Mouse (Mus musculus): Measurements from ENCODE around the gene Ankub1.

Gene Ankub1

GRCm38 (mm10) chr3:57692719-57693118 lies at the start of gene Ankub1:
Ankub1 (minus strand) TSS chr3:57692799.
- no peak for DNase-seq (ENCODE audit: low read depth, low spot score)

GRCm38 (mm10) chr3:57739830-57740229 lies 47.2 kb upstream of the Ankub1 start:
- no peak for DNase-seq (ENCODE audit: low read depth, low spot score)

GRCm38 (mm10) chr3:57736419-57737095 lies 44.0 kb upstream of the Ankub1 start:
- peak; percentile 33 for DNase-seq (ENCODE audit: low read depth, low spot score)

DNA sequence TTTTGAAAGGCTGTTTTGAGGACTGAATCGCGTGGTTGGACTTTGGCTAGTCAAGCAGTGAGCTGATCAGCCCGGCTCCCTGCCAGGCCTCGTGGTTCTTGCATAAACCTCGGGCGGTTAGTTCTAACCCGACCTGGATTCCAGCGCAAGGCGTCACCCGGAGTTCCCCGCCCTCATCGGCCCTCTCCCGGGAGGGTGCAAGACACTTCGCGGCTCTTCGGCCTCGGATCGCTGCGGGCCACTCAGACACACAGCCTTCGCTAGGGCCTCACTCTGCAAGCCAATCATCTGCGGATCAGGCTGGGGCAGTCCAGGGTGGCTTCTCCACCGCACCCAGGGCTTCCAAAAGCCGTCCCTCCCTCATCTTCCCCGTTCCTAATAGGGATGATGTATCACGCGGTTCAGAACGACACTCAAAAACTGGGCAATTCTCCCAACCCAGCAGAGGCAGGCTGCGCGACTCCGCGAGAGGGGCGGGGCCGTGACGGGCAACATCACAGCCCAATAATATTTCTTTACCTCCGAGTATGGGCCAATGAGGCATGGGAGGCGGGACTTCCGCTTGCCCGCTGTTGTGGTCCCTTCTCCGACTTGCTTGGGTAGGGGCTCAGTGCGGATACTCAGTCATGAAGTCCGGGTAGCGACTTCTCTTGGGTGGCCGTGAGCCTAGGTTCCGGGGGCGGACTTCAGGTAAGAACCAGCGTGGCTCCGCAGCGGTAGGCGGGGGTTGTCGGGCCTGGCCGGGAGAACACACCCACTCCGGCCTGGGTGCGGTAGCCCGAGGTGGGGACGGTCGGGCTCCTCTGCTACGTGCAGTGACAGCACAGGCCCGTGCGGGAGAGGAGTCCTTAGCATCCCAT lies 43.1 kb upstream of the Ankub1 start, which contains the start of gene Rnf13:
TSS of gene Rnf13 (plus strand) at position 552 of the 860 bp plus-strand sequence.
- peak; percentile 98 for DNase-seq (ENCODE audit: low read depth, low spot score)

DNA sequence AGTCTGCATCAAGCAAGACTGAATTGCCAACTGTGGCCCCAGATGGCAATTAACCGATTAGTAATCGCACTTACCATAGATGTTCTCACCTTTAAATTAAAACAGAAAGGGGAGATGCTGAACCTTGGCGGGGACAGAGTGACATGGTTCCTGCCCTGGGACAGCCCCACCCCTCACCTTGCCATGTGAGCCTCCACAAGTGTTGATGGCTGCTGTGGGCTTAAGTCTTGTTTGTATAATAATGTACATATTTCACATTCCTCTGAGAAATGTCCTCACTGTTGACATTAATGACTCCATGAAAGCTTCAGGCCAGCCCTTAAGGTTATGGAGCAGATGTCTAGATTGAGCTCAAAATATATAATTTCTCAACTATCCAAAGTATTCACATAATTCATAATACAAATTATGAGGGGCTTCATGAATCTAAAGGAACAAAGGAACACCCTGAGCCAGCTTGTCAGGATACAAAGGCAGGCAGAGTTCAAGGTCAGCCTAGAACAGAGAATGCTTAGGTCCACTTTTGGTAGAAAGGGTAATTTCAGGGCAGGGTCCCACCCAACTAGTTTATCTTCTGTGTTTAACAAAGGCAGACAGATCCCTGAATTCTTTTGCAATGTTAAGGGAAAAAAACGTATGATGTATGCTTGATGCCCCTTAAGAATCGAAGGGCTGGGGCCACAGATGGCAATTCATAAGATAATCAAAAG lies 39.8 kb upstream of the Ankub1 start:
- DNase-seq (ENCODE audit: low read depth, low spot score) = peak; percentile 72

GRCm38 (mm10) chr3:57714151-57714550 lies 21.6 kb upstream of the Ankub1 start:
- no peak for DNase-seq (ENCODE audit: low read depth, low spot score)

DNA sequence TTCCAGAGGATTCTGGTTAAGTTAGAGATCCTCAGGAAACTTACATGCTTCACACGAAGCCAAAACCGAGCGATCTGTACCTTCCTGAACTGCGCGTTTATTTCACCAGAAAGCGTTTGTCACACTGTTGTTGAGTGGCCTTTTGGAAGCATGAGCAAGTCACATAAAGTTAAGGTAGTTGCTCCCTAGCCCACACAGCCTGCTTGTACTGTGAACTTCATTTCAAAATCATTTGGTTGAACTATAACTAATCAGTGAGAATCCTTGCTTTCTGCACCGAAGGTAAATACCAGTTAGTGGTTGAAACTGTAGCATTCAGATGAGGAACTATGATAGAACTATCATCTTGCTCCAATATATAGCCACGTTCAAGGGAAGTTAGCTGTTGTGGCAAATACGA lies 4.2 kb upstream of the Ankub1 start:
- no peak for DNase-seq (ENCODE audit: low read depth, low spot score)

- DNase-seq (ENCODE audit: low read depth, low spot score) = no peak
Observed at GRCm38 (mm10) chr3:57696249-57696648, 3.6 kb upstream of the Ankub1 start.

DNA sequence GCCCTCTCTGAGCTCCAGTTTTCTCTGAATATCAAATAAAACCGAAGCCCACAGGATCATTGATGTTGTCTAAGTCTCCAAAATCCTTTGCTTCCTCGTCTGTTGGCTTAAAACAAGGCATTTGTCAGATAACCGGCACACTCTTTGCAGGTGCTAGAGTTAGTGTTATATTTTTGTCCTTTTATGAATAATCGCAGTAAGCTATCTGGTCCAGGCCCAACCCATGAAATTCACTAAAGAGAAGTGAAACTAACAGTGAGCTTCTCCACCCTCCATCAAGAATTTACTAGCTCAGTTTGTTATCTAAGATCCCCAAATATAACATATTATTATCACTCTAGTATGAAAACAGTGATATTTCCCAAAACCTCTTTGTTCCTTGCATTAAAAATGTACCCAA lies 827 bp downstream of the Ankub1 start:
- no peak for DNase-seq (ENCODE audit: low read depth, low spot score)

GRCm38 (mm10) chr3:57677786-57678185 lies 14.8 kb downstream of the Ankub1 start:
- DNase-seq (ENCODE audit: low read depth, low spot score) = no peak

- DNase-seq (ENCODE audit: low read depth, low spot score) = no peak
Observed at GRCm38 (mm10) chr3:57674075-57674474, 18.5 kb downstream of the Ankub1 start.

DNA sequence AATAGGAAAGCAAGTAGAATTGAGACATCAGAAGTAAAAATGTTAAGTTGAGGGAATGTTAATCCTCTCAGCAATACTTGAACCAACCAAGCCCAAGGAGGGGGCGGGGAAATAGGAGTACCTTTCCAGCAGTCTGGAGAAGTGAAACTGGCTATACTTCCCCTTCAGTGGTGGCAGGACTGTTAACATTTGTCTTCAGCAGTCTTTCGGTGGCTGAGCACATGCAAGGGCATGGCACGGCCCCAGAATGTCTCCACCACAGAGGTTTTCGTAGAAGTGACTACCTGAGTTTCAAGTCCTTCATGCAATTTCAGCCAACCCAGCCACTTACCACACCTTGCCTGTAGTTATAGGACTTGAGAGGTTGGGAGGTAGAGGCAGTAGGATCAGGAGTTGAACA lies 19.0 kb downstream of the Ankub1 start:
- no peak for DNase-seq (ENCODE audit: low read depth, low spot score)

GRCm38 (mm10) chr3:57667054-57667723 lies 25.4 kb downstream of the Ankub1 start:
- DNase-seq (ENCODE audit: low read depth, low spot score) = peak; percentile 86

DNA sequence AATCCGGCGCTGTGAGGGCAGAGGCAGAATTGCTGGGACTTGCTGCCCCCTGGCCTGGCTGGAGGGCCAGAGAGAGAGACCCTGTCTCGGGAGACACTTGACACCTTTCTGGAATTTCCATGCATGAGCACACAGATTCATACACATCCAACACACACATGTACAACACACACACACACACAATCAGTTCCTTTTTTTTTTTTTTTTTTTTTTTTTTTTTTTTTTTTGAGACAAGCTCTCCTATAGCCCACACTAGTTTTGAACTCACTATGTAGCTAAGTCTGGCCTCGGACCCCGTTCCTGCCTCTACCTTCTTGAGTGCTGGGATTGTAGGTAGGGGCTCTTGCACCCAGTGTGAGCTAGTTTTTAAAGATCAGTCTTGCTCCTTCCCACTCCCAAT lies 26.7 kb downstream of the Ankub1 start:
- no peak for DNase-seq (ENCODE audit: low read depth, low spot score)

GRCm38 (mm10) chr3:57664682-57665081 lies 27.9 kb downstream of the Ankub1 start:
- peak; percentile 28 for DNase-seq (ENCODE audit: low read depth, low spot score)

DNA sequence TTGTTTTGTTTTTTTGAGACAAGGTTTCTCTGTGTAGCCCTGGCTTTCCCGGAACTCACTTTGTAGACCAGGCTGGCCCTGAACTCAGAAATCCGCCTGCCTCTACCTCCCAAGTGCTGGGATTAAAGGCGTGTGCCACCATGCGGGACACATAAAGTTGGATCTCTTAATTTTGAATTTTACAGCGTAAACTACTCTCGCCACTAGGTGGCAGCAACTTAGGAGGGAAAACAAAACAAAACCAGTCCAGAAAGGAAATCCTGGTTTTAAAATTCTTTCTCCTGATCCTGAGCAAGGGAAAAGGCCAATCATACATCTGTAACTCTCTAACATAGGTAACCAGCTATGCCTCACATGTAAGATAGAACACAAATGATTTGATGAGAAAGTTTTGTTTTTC lies 28.9 kb downstream of the Ankub1 start:
- DNase-seq (ENCODE audit: low read depth, low spot score) = peak; percentile 76

DNA sequence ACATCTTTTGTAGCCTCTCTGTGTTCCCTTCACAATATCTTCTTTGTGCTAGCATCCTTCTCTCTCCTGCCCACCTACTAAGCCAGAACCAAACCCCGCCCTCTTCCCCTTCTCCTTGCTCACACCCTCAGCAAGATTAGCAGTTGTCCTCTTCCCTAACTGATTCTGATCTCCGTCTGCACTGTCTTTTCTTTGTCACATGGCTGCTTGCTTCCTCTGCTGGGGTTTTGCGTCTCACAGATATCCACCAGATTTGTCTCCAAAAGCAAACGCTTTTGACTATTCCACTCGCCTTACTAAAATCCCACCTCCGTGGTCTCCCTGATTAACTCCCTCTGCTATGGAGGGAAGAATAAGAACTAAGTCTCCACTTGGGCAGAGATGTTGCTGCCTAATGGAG lies 34.0 kb downstream of the Ankub1 start:
- DNase-seq (ENCODE audit: low read depth, low spot score) = no peak

DNA sequence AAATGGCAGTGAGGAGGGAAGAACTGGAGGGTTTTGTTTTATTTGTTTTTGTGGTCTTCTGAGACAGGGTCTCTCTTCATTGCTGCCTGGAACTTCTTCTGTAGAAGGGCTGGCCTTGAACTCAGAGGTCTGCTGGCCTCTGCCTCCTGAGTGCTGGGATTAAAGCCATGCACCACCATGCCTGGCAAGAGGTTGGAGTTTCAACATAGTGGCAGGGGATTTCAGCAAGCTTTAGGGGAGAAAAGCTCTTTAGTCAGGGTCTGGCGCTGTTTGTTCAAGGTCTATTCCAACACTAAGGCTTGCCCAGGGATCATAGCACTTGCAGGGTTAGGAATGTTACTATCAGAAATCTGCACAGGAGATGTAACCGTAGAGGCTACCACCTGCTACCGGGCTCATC lies 39.0 kb downstream of the Ankub1 start:
- DNase-seq (ENCODE audit: low read depth, low spot score) = no peak

- no peak for DNase-seq (ENCODE audit: low read depth, low spot score)
Observed at GRCm38 (mm10) chr3:57652485-57652884, 40.1 kb downstream of the Ankub1 start.

DNA sequence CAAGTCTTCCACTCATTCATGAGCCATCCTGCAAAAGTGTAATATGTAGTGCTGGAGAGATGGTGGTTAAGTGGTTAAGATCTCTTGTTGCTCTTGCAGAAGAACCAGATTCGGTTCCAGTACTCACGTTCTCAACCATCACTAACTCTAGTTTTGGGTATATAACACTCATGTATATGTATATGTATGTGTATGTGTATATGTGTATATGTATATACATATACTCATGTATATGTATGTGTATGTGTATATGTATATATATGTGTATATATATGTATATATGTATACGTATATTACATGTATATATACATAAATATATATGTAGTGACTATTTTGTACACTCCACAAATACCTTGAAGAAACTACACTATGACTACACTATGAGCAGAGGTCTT lies 40.7 kb downstream of the Ankub1 start:
- no peak for DNase-seq (ENCODE audit: low read depth, low spot score)

DNA sequence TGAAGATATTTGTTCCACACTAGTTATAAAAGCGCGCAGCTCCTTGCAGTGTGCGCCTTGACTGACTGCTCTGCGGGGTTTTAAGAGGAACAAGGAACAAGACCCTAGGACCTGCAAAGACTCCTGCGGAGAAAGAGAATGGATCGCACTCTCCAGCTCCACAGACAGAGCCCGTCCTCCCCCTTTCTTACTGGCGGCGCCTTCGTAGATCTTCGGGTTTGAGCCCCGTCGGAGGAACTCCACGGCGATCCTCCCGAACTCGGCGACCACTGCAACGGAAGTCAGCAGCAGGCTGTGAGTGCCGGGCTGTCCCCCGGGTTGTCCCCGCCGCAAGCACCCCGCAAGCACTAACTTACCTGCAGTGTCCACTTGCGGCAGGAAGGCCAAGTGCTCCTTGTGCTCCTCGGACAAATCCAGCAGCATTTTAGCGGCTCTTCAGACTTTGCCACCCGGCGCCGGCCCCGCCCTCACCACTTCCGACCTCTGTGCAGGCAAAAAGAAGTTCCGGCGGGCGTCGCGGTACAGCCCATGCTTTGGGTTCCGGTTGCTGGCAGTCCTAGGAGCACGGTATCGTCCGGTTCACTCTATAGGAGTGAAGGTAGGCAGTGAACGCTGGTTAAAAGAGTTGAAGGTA lies 41.3 kb downstream of the Ankub1 start, which contains the start of gene Commd2:
TSS of gene Commd2 (minus strand) at position 485 of the 634 bp plus-strand sequence.
- peak; percentile 92 for DNase-seq (ENCODE audit: low read depth, low spot score)

All from R1 (cell line).